Mouse (Mus musculus): ENCODE measurements around the gene Nap1l1. TPM values are rescaled to one million over a fixed set of nuclear protein-coding genes. Genes with fewer than 3 reads are reported as not detected.

The Nap1l1 gene
- total and polyA plus RNA-seq, 2 experiments = 3.7 to 27.8 TPM

- TF ChIP-seq CTCF (IDR thresholded peaks at IDR 0.05; ENCODE audit: low read depth, low read length) = no peak
- no peak for TF ChIP-seq POLR2A (IDR thresholded peaks at IDR 0.05; ENCODE audit: extremely low read depth, insufficient read depth, low read length)
- 18% methylated on average over 7 of the region's 7 CpGs for WGBS
- Histone ChIP-seq H3K9ac (ENCODE audit: low read depth, low read length) (no peak overlapping the region), H3K4me1 (ENCODE audit: control insufficient read depth, insufficient read depth, low read length) (peaks cover 5% of the 10 kb centered on the region), H3K36me3 (ENCODE audit: control insufficient read depth, insufficient read depth, low read length) (peaks cover 6% of the 10 kb centered on the region; the same call in 1 of the 2 replicates), H3K4me3 (ENCODE audit: insufficient read depth, low read depth, low read length) (no peak overlapping the region), H3K79me2 (ENCODE audit: control insufficient read depth, insufficient read depth, low read length) (peaks cover 13% of the 10 kb centered on the region; the same call in 1 of the 2 replicates), H3K27ac (replicated peaks; ENCODE audit: insufficient read depth, low read depth, low read length) (0 out of 2 replicates have a peak overlapping the region, but pooled peaks have one; percentile 9), H3K27me3 (ENCODE audit: control insufficient read depth, insufficient read depth, low read length) (no peaks in the 10 kb centered on the region)
- peak; percentile 22 for DNase-seq (ENCODE audit: extremely low read depth, low read depth, low spot score)
Measured at GRCm38 (mm10) chr10:111510798-111511197, 37.8 kb downstream of the Nap1l1 start.

- WGBS = 73% methylated on average over 10 of the region's 10 CpGs
- DNase-seq (ENCODE audit: extremely low read depth, low read depth, low spot score) = peak; percentile 42
- Histone ChIP-seq H3K9ac (ENCODE audit: low read depth, low read length) (no peak overlapping the region), H3K36me3 (ENCODE audit: control insufficient read depth, insufficient read depth, low read length) (peaks cover 6% of the 10 kb centered on the region; the same call in 1 of the 2 replicates), H3K27ac (replicated peaks; ENCODE audit: insufficient read depth, low read depth, low read length) (no peak overlapping the region), H3K27me3 (ENCODE audit: control insufficient read depth, insufficient read depth, low read length) (no peaks in the 10 kb centered on the region), H3K4me1 (ENCODE audit: control insufficient read depth, insufficient read depth, low read length) (peaks cover 5% of the 10 kb centered on the region), H3K4me3 (ENCODE audit: insufficient read depth, low read depth, low read length) (no peak overlapping the region), H3K79me2 (ENCODE audit: control insufficient read depth, insufficient read depth, low read length) (peaks cover 7% of the 10 kb centered on the region; the same call in 1 of the 2 replicates)
- no peak for TF ChIP-seq CTCF (IDR thresholded peaks at IDR 0.05; ENCODE audit: low read depth, low read length)
Measured at GRCm38 (mm10) chr10:111512036-111512568, 39.1 kb downstream of the Nap1l1 start.

- DNase-seq (ENCODE audit: extremely low read depth, low read depth, low spot score) = no peak
- Histone ChIP-seq H3K79me2 (ENCODE audit: control insufficient read depth, insufficient read depth, low read length) (no peaks in the 10 kb centered on the region), H3K4me1 (ENCODE audit: control insufficient read depth, insufficient read depth, low read length) (peaks cover 5% of the 10 kb centered on the region), H3K27me3 (ENCODE audit: control insufficient read depth, insufficient read depth, low read length) (no peaks in the 10 kb centered on the region), H3K9ac (ENCODE audit: low read depth, low read length) (no peak overlapping the region), H3K27ac (replicated peaks; ENCODE audit: insufficient read depth, low read depth, low read length) (no peak overlapping the region), H3K36me3 (ENCODE audit: control insufficient read depth, insufficient read depth, low read length) (no peaks in the 10 kb centered on the region), H3K4me3 (ENCODE audit: insufficient read depth, low read depth, low read length) (no peak overlapping the region)
- TF ChIP-seq CTCF (IDR thresholded peaks at IDR 0.05; ENCODE audit: low read depth, low read length) = no peak
- TF ChIP-seq POLR2A (IDR thresholded peaks at IDR 0.05; ENCODE audit: extremely low read depth, insufficient read depth, low read length) = no peak
- WGBS = 94% methylated on average over 5 of the region's 5 CpGs
Measured at GRCm38 (mm10) chr10:111514282-111514885, 41.4 kb downstream of the Nap1l1 start.

GRCm38 (mm10) chr10:111515071-111516010 is 42.3 kb downstream of the Nap1l1 start:
- DNase-seq (ENCODE audit: extremely low read depth, low read depth, low spot score) = no peak
- 82% methylated on average over 17 of the region's 17 CpGs for WGBS
- H3K27ac ChIP-seq (replicated peaks; ENCODE audit: insufficient read depth, low read depth, low read length) = 0 out of 2 replicates have a peak overlapping the region, but pooled peaks have one; percentile 12
- no peak overlapping the region for H3K4me3 ChIP-seq (ENCODE audit: insufficient read depth, low read depth, low read length)
- TF ChIP-seq CTCF (IDR thresholded peaks at IDR 0.05; ENCODE audit: low read depth, low read length) = no peak
- no peak for TF ChIP-seq POLR2A (IDR thresholded peaks at IDR 0.05; ENCODE audit: extremely low read depth, insufficient read depth, low read length)
- H3K27me3 ChIP-seq (ENCODE audit: control insufficient read depth, insufficient read depth, low read length) = no peaks in the 10 kb centered on the region
- no peak overlapping the region for H3K9ac ChIP-seq (ENCODE audit: low read depth, low read length)
- H3K4me1 ChIP-seq (ENCODE audit: control insufficient read depth, insufficient read depth, low read length) = peaks cover 5% of the 10 kb centered on the region
- no peaks in the 10 kb centered on the region for H3K36me3 ChIP-seq (ENCODE audit: control insufficient read depth, insufficient read depth, low read length)
- H3K79me2 ChIP-seq (ENCODE audit: control insufficient read depth, insufficient read depth, low read length) = no peaks in the 10 kb centered on the region

GRCm38 (mm10) chr10:111516172-111516588 is 43.2 kb downstream of the Nap1l1 start:
- WGBS = 17% methylated on average over 13 of the region's 13 CpGs
- H3K79me2 ChIP-seq (ENCODE audit: control insufficient read depth, insufficient read depth, low read length) = no peaks in the 10 kb centered on the region
- no peaks in the 10 kb centered on the region for H3K27me3 ChIP-seq (ENCODE audit: control insufficient read depth, insufficient read depth, low read length)
- peak overlapping the region; percentile 18; the same call in 1 of the 2 replicates for H3K27ac ChIP-seq (replicated peaks; ENCODE audit: insufficient read depth, low read depth, low read length)
- H3K9ac ChIP-seq (ENCODE audit: low read depth, low read length) = peak overlapping the region; percentile 7; the same call in 1 of the 2 replicates
- H3K4me3 ChIP-seq (ENCODE audit: insufficient read depth, low read depth, low read length) = peak overlapping the region; percentile 17; the same call in 1 of the 2 replicates
- H3K4me1 ChIP-seq (ENCODE audit: control insufficient read depth, insufficient read depth, low read length) = peaks cover 5% of the 10 kb centered on the region
- H3K36me3 ChIP-seq (ENCODE audit: control insufficient read depth, insufficient read depth, low read length) = no peaks in the 10 kb centered on the region
- DNase-seq (ENCODE audit: extremely low read depth, low read depth, low spot score) = peak; percentile 73
- TF ChIP-seq POLR2A (IDR thresholded peaks at IDR 0.05; ENCODE audit: extremely low read depth, insufficient read depth, low read length) (no peak), CTCF (IDR thresholded peaks at IDR 0.05; ENCODE audit: low read depth, low read length) (no peak)

All from liver, adult 2 months (tissue).